Mouse (Mus musculus) cerebellum, adult 9-10 months (tissue): ENCODE results near the gene Prrt4.
"Not testable (repeated sequence)": the region's sequence is repeated elsewhere in the genome, so short reads cannot be mapped to it uniquely, and the experiment has no call there.

Experiments
- DNase-seq: peaks from one replicate; pipeline ENCODE4 v3.0.0; 2022

Prrt4 gene

DNA sequence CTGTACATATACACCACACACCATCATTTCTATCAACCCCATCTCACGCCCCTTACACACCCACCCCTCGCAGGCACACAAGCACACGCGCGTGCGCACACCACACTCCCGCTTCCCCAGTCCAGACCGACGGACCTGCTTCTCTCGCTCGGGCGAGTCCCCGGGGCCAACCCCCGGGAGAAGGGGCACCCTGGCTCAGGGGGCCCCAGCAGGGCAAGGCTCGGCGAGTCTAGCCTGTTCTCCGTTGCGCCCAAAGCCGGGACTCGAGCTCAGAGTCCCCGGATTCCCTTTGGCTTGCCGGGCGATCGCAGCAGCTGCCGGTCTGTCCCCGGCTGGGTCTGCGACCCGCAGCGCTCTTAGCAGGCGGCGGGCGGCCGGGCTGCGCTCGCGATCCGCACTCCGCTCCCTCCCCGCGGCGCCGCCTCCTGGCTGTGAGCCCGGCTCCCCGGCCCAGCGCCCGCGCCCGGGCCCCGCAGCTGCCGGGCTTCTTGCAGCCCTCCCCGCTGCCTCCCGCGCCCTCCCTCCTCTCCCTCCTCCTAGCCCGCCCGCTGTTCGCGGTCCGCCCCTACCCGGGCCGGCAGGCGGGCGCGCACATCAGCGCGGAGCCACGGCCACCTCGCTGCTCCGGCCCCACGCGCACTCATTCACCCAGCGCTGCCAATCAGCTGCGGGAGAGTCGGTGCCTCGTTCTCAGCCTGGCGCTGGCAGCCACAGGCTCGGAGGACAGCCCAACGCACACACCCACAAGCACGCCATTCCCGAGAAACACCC is at the start of gene Prrt4:
TSS of gene Prrt4 (minus strand) at position 697 of the 771 bp plus-strand sequence.
- peak; percentile 61 for DNase-seq

DNA sequence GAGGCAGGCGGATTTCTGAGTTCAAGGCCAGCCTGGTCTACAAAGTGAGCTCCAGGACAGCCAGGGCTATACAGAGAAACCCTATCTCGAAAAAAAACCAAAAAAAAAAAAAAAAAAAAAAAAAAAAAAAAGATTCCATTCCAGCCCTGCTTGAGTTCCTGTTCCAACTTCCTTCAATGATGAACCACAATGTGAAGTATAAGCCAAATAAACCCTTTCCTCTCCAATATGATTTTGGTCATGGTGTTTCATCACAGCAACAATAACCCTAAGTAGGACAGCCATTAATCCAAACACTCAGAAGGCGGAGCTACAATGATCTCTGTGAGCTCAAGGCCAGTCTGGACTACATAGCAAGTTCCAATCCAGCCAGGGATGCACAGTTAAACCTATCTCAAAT is 38.3 kb upstream of the Prrt4 start:
- DNase-seq, result not testable (repeated sequence)

DNA sequence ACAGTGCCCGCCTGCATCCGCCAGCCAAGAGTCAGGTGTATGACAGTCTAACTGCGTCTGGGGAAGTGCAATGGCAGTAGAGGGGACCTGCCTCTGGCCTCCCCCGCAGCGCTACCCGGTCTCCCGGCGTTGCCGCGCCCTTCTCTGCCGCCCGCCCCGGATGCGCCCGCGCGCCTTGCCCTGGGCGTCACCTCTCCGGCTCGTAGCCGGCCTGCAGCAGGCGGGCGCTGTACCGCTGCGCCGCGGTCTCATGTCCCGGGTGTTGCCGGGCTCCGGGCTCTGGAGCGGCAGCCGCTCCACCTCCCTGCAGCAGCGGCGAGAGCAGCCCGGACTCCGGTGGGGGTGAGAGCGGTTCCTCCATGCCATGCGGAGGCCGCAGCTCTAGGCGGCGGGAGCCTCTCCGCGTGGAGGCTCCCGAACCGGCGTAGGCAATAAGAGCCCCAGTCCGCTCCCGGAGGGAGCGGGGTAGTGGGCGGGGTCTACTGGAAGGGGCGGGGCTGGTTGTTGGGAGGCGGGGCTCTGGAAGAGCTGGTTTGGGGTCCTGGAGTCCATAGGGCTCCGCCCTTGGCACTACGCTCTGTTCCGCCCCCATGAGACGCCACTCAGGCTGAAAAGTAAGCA is 36.6 kb upstream of the Prrt4 start, which contains the start of gene Impdh1:
TSS of gene Impdh1 (minus strand) at position 484 of the 621 bp plus-strand sequence.
- DNase-seq, result peak; percentile 73

DNA sequence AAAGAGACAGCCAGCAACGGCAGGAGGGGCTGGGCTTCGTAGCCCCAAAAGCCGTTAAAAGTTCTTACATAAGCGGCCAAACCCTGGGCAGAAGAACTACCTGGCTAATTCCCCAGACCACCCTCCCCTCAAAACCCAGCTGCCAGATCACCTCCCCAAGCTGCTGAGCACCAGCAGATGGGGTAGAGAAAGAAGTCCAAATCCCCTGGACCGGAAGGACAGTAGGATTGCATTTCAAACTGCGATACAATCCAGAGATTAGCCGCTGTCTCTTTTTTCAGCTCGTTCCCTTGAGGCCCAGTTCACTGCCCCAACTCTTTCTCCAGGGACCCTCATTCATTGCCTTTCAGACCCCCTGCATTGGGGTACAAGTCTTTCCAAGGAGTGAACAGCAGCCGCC is 35.8 kb upstream of the Prrt4 start:
- DNase-seq, result no peak

DNA sequence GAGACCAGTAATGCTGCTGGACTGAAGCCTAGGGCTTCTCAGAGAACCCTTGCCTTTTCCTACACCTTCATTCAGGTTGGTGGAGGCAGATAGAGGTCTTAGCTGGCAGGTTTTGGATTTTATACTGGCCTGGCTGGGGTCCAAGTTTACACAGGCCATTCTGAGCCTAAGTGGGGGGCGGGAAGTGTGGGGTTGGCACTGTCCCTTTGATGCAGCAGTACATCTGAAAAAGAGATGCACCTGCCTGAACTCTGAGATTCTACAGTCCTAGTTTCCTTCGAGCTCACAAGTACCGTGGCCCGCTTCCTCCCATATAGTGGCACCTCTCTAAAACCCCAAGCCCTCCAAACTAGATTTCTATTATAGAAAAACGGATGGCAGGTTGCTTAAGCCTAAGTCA is 35.4 kb upstream of the Prrt4 start:
- peak; percentile 38 for DNase-seq

DNA sequence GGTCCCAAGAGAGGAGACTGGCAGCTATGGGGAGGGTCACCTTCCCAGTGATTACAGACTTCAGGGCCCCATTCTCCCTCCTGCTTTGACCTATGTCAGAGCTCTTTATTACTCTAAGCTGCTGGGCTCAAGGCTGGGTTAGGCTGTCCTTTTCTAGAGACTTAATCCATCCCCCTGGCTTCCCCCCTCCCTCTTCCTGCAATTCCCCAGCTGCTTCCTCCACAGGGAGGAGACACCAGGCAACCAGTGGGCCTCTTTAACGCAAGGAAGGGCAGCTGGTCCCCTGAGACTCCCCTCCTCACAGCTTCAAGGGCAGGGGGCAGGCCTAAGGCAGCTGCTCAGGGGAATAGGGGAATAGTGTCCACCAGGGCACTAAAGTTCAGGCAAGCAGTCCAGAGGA is 34.9 kb upstream of the Prrt4 start:
- no peak for DNase-seq

DNA sequence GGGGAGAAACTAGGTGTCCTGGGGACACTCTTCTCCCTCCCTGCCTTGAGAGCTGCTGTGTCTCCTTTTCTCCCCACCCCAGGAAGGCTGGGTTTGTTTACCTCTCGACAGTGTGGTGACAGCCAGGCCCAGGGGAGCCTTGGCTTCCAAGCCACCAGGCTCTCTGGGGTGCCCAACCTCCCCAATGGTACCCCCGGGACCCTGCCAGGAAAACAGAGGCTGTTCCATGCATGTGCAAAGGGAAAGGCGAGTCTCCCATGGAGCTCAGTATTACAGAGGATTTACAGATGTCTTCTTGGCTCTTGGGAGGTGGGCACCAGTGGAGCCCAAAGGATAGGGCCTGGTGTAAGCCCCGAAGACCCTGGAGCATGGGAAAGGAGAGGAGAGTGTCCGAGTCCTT is 34.1 kb upstream of the Prrt4 start:
- peak; percentile 25 for DNase-seq

DNA sequence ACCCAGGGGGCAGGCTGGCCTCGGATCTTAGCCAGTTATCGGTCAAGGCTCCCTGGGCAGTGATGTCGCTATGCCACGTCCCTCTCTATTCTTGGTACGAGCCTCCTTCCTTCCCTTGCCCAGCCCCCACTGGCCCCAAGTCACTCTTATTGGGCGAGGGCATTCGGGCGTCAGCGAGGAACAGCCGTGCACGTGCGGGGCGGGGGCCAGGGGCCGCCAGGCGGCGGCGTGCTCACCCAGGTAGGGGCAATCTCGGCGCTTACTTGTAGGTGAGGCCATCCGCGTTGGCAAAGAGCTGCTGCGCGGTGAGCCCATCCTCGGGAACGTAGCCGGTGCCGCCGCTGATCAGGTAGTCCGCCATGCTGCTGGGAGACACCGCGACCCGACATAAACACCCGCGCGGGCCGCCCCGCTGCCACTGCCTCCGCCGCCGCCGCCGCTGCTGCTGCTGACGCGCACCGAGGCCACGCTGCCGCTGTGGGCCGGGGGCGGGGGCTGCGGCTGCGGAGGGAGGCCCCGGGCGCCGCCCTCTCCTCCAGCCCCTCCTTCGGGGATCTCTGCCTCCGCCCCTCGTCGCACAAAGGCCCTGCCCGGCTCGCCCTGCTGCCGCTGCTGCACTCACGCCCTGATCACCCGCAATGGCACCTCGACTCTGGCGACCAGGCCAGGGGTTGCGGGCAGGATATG is 32.6 kb upstream of the Prrt4 start:
- peak; percentile 81 for DNase-seq

DNA sequence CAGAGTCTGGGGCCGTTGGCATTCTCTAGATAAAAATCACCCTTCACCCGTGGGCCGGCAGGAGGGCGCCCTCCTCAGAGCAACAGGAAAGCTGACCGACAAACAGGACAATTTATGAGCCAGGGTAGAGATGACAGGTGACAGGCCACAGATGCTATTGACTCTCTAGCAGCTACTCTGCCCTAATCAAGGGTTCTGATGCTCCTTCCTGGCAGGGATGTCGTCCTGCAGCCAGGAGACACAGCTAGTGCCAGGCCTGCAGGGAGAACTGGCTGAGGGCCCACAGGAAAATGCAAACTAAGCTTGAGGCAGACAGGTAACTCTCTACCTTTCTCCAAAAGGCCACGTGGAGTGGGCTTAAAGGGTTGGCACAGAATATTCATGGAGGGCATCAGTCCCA is 31.8 kb upstream of the Prrt4 start:
- peak; percentile 77 for DNase-seq

DNA sequence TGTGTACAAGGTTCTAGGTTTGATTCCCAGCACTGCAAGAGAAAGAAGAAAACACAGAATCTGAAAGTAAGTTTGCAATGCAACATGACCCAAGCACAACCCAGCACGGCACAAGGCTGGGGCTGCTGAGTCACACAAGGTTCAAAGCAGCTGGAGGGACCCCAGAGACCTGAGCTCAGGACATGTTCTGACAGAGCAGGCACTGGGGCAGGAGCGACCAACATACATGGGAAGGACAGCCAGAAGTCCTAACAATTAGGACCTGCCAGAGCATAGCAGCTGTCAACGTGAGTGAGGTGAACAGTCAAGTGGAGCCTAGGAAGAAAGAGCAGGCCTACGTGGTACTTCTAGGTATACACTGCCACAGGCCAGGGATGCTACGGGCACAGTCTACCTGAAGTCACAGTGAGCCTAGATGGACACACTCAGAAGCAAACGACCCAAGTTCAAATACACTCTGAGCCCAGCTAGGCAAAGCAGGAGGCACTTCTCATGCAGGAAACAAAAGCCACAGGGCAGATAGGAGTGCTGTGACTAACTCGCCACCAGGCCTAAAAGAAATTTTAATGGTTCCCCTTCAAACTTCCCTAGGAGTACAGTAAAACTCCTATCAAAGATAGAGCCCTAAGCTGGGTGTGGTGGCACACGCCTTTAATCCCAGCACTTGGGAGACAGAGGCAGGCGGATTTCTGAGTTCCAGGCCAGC is 31.0 kb upstream of the Prrt4 start:
- no peak for DNase-seq

DNA sequence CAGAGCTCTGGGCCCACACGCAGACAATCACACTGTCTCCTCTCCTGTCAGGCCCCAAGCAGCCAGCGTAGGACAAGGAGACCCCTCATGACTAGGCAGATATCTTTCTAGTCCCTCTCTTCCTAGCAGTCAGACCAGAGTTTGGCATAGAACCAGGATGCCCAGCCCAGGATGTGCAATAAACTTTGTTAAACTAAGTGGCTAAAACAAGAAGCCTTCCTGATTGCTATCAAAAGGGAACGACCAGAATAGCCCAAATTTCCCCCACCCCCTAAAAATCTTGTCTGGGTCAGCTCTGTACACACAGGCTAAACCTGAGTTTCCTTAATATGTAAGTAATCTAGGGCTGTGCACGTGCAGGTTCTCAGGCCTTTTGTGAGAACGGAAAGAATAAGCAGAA is 28.8 kb upstream of the Prrt4 start:
- DNase-seq, result no peak

DNA sequence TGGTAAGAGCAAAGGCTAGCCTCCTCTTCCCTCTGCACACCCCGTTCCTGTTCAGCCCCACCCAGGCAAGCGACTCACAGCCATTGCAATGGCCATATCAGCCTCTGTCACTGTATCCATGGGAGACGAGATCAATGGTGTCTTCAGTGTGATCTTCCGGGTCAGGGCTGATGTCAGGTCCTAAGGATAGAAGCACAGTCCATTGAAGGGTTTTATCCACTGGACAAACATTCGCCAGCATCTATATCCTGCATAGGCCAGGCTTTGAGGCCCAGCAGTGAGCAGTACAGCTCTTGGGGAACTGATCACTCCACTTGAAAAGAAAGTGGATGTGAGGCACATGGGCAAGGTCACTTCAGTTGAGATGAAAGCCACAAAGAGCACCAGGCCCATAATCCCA is 27.6 kb upstream of the Prrt4 start:
- no peak for DNase-seq

DNA sequence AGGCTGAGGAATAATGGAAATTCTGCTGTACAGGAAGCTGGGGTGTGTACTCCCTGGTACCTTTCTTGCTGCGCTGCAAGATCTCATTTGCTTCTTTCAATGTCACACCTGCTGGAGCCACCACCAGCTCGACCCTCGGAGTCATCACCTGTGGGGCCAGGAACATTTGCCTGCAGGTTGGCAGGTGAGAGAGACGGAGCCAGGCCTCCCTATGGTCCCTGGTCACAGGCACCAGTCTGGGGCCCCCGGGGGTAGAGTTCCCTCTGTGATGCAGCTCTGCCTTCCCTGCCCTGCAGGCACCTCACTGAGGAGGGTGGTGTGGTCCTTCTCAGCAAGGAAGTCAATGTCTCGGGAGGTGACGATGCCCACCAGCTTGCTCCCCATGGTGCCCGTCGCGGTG is 26.6 kb upstream of the Prrt4 start:
- no peak for DNase-seq

DNA sequence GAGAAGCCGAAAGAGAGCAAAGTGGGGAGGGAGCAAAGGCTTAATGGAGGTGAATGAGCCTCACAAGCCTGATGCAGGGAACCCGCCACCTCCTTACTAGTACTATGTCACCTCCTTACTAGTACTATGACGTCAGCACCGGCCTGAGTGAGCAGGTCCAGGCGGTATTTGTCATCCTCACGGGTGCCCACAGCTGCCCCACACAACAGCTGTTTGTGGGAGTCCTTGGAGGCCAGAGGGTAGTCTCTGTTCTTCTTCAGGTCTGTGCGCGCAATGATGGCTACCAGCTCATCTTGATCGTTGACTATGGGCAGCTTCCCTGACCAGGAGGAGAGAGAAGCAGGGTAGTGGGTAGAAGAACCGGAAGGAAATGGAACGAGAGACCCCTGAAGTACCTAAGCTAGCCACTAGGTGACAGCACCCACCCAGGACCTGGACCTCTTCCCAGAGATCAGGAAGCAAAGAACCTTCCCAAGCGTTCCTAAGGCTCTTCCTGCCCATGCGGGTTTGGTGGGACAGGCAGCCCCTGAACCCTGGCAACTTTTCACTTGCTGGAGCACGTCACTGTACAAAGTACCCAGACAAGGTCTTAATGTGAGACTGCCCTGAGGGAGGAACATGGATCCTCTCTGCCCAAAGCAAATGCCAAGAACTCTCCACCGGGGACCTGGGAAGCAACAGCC is 25.7 kb upstream of the Prrt4 start:
- DNase-seq, result peak; percentile 23

DNA sequence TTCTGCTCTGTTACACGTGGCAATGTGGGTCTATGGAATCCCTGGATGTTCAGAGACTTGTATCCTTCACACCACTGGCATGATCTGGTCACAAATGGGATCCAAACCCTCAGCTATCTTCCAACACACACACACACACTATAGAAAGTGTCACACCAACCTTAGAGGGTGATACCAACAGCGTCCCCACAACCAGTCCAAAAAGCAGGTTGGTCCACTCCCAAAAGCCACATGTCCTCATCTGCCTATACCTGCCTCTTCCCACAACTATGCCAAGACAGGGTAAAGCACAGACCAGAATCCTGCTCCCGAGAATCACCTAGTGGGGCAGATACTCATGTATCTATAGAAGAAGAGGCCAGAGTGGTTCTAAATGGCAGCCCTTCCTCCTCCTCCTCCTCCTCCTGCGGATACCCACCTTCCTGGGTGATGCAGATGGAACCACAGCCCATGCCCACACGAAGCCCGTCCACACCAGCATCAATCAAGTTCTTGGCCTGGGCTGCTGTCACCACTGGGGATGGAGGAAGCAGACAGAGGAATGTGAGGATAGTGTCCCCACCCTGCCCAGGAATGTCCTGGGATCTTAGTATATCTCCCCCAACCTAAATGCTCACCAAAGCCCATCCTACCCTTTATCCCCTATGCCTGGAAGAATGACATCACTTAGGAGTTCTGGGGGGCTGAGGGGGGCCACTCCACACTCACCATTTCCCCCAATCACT is 24.6 kb upstream of the Prrt4 start:
- DNase-seq, result no peak

DNA sequence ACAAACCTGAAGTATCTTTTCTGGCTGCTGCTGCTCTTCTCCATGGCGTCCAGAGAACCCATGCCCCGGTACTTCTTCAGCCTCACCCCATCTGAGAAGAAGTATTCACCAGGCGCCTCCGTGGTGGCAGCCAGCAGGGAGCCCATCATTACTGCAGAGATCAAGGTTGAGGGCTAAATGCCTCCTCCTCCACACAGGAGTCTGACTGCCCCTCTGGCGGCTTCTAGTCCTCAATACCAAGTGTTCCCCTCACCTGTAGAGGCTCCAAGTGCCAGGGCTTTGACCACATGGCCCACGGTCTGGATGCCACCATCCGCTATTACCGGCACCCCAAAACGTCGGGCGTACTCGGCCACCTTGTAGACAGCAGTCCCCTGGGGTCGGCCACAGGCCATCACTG is 23.7 kb upstream of the Prrt4 start:
- DNase-seq, result no peak

DNA sequence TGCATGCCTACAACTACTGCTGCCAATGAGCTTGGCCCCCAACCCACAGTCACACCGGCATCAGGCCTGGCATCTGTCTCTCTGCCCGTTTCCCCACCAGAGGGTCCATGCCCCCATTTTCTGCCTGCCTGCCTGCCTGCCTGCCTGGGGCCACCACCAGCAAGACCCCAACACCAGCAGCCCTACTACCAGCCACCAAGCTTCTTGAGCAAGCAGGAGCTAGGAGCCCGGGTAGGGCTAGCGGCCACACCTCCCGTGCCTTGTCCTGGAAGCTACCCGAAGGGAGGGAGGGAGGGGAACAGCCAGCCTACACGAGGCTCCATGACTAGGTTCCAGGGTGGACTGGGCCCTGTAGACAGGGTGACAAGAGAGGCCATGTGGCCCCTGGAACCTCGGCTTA is 22.6 kb upstream of the Prrt4 start:
- no peak for DNase-seq

DNA sequence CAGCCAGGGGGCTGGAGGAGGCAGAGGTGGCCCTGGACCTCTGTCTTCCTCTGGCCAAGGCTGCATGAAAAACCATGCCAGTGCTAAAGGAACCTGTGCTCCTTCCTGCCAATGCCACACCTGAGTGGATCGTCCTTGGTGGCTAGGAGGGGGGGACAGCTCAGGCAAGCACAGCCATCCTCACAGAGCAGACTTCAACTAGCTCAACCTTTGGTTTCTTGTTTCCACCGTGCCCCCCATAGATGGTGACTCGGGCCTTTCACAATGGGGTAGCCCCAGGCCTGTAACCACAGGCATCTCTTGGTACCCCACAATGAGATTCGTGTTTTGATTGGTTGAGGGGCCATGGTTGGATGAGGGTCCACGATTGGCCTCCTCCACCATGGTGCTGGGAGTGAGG is 22.0 kb upstream of the Prrt4 start:
- DNase-seq, result no peak

DNA sequence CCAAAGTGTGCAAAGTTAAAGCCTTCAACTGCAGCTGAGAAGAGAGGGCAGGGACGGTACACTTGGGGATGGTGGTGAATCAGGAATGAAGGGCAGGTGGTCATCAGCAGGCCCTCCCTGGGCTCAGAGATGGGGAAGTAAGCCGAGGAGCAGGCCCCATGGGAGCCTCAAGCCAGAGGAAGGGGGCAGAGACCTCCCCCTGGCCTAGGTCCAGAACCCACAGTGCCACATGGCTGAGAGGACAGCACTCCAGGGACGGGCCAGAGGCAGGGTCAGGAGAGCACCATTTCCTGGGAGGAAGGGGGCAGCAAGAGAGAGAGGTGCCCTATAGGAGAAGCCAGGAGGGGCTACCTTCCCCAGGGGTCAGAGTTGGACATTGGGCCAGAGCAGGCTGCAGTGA is 21.1 kb upstream of the Prrt4 start:
- DNase-seq, result no peak

DNA sequence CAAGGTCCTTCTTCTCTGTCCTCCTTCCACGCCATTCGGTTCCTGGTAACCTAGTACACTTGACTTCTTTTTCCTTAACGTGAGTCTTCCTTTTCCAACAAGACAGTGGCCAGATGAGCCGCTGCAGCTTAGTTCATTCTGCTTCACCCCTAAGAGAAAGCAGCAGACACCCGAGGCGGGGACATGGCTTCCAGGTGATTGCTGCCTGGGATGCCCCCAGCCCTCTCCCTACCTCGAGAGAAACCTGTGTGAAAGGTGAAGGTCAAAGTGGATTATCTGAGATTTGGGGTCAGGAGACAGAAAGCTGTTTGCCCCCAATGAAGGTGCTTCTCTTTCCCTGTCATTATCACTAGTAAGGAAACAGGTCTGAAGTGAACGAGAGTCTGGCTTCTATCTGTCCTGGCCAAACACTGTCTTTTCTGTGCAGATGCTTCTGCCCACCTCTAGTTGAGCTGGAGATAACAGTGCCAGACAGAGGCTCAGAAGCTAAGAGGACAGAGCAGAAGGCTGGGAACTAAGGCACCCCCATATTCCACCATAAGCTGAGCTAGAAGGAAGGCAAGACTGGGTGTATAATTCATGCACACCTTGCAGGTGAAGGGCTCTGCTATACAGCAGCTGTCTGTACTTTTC is 20.0 kb upstream of the Prrt4 start:
- DNase-seq, result no peak
